Mouse (Mus musculus): ENCODE results near the gene Plekha6. TPM values are rescaled to one million over a fixed set of nuclear protein-coding genes. Genes with fewer than 3 reads are reported as not detected.

The Plekha6 gene
- polyA plus RNA-seq, 1 experiment from 2014 or later: 3.2 TPM

- TF ChIP-seq CTCF (IDR thresholded peaks at IDR 0.05) (peak; percentile 38; the same call in 1 of the 2 replicates), EP300 (IDR thresholded peaks at IDR 0.05) (no peak; the same call in none of the 2 replicates)
- H3K9ac ChIP-seq (replicated peaks; ENCODE audit: low read depth): peak within 1 kb of the TSS; percentile 97
- peak within 1 kb of the TSS; percentile 88 for H3K4me3 ChIP-seq (ENCODE audit: low read depth, low read length)
- no peaks in the 10 kb centered on the region for H3K27me3 ChIP-seq (replicated peaks; ENCODE audit: insufficient read depth, low read length)
- H3K9me3 ChIP-seq (ENCODE audit: low read length): no peaks in the 10 kb centered on the region
- 5% methylated on average over 70 of the region's 72 CpGs for WGBS
- H3K4me2 ChIP-seq (replicated peaks; ENCODE audit: low read depth, low read length): peak within 1 kb of the TSS; percentile 85
- DNase-seq (ENCODE audit: low spot score): peak; percentile 99
- peak; percentile 98 for ATAC-seq
- peaks cover 8% of the 10 kb centered on the region; the same call in 1 of the 2 replicates for H3K4me1 ChIP-seq (ENCODE audit: insufficient read depth, low read depth, low read length)
- no peaks in the 10 kb centered on the region for H3K36me3 ChIP-seq (ENCODE audit: insufficient read depth, low read length)
- peak within 1 kb of the TSS; percentile 99 for H3K27ac ChIP-seq (ENCODE audit: low read length)
Observed at GRCm38 (mm10) chr1:133130638-133131560, 33.1 kb upstream of the Plekha6 start, which contains the start of gene Ppp1r15b. Gene Ppp1r15b, plus strand, starts transcription at chr1:133131143.

- H3K36me3 ChIP-seq (ENCODE audit: insufficient read depth, low read length): no peaks in the 10 kb centered on the region; the same call in 1 of the 2 replicates
- DNase-seq (ENCODE audit: low spot score) (peak; percentile 67), ATAC-seq (peak; percentile 29)
- peak overlapping the region; percentile 85 for H3K4me2 ChIP-seq (replicated peaks; ENCODE audit: low read depth, low read length)
- 1% methylated on average over 29 of the region's 35 CpGs for WGBS
- TF ChIP-seq CTCF (IDR thresholded peaks at IDR 0.05) (no peak), EP300 (IDR thresholded peaks at IDR 0.05) (no peak)
- H3K27ac ChIP-seq (ENCODE audit: low read length): peak overlapping the region; percentile 99
- peak overlapping the region; percentile 88 for H3K4me3 ChIP-seq (ENCODE audit: low read depth, low read length)
- peaks cover 9% of the 10 kb centered on the region; the same call in 1 of the 2 replicates for H3K4me1 ChIP-seq (ENCODE audit: insufficient read depth, low read depth, low read length)
- H3K27me3 ChIP-seq (replicated peaks; ENCODE audit: insufficient read depth, low read length): no peaks in the 10 kb centered on the region
- no peaks in the 10 kb centered on the region for H3K9me3 ChIP-seq (ENCODE audit: low read length)
- peak overlapping the region; percentile 97 for H3K9ac ChIP-seq (replicated peaks; ENCODE audit: low read depth)
Observed at GRCm38 (mm10) chr1:133131561-133131905, 32.5 kb upstream of the Plekha6 start.

GRCm38 (mm10) chr1:133131936-133132335 lies 32.1 kb upstream of the Plekha6 start:
- ATAC-seq: no peak
- Histone ChIP-seq H3K4me3 (ENCODE audit: low read depth, low read length) (peak overlapping the region; percentile 88), H3K4me1 (ENCODE audit: insufficient read depth, low read depth, low read length) (peaks cover 9% of the 10 kb centered on the region; the same call in 1 of the 2 replicates), H3K9ac (replicated peaks; ENCODE audit: low read depth) (peak overlapping the region; percentile 97), H3K4me2 (replicated peaks; ENCODE audit: low read depth, low read length) (peak overlapping the region; percentile 85), H3K27ac (ENCODE audit: low read length) (peak overlapping the region; percentile 99), H3K9me3 (ENCODE audit: low read length) (no peaks in the 10 kb centered on the region), H3K36me3 (ENCODE audit: insufficient read depth, low read length) (peaks cover 1% of the 10 kb centered on the region; the same call in 1 of the 2 replicates), H3K27me3 (replicated peaks; ENCODE audit: insufficient read depth, low read length) (no peaks in the 10 kb centered on the region)
- TF ChIP-seq CTCF (IDR thresholded peaks at IDR 0.05) (no peak), EP300 (IDR thresholded peaks at IDR 0.05) (no peak)
- WGBS: under 1% methylated on average over 11 of the region's 11 CpGs
- DNase-seq (ENCODE audit: low spot score): peak; percentile 53

- Histone ChIP-seq H3K9ac (replicated peaks; ENCODE audit: low read depth) (peak overlapping the region; percentile 97), H3K4me2 (replicated peaks; ENCODE audit: low read depth, low read length) (peak overlapping the region; percentile 85), H3K27me3 (replicated peaks; ENCODE audit: insufficient read depth, low read length) (no peaks in the 10 kb centered on the region), H3K36me3 (ENCODE audit: insufficient read depth, low read length) (peaks cover 8% of the 10 kb centered on the region; the same call in 1 of the 2 replicates), H3K27ac (ENCODE audit: low read length) (peak overlapping the region; percentile 99), H3K4me3 (ENCODE audit: low read depth, low read length) (peak overlapping the region; percentile 88), H3K9me3 (ENCODE audit: low read length) (no peaks in the 10 kb centered on the region), H3K4me1 (ENCODE audit: insufficient read depth, low read depth, low read length) (peaks cover 9% of the 10 kb centered on the region; the same call in 1 of the 2 replicates)
- DNase-seq (ENCODE audit: low spot score) (peak; percentile 21), ATAC-seq (no peak)
- 3% methylated on average over 26 of the region's 26 CpGs for WGBS
- TF ChIP-seq CTCF (IDR thresholded peaks at IDR 0.05) (no peak), EP300 (IDR thresholded peaks at IDR 0.05) (no peak)
Observed at GRCm38 (mm10) chr1:133132388-133133326, 31.4 kb upstream of the Plekha6 start.

- no peak for ATAC-seq
- peak overlapping the region; percentile 85 for H3K4me2 ChIP-seq (replicated peaks; ENCODE audit: low read depth, low read length)
- WGBS: 3% methylated on average over 2 of the region's 2 CpGs
- H3K9me3 ChIP-seq (ENCODE audit: low read length): no peaks in the 10 kb centered on the region
- peak; percentile 73 for DNase-seq (ENCODE audit: low spot score)
- no peak for TF ChIP-seq CTCF (IDR thresholded peaks at IDR 0.05)
- TF ChIP-seq EP300 (IDR thresholded peaks at IDR 0.05): no peak
- peak overlapping the region; percentile 97 for H3K9ac ChIP-seq (replicated peaks; ENCODE audit: low read depth)
- no peaks in the 10 kb centered on the region for H3K27me3 ChIP-seq (replicated peaks; ENCODE audit: insufficient read depth, low read length)
- peak overlapping the region; percentile 88 for H3K4me3 ChIP-seq (ENCODE audit: low read depth, low read length)
- H3K27ac ChIP-seq (ENCODE audit: low read length): peak overlapping the region; percentile 99
- peaks cover 13% of the 10 kb centered on the region; the same call in 1 of the 2 replicates for H3K36me3 ChIP-seq (ENCODE audit: insufficient read depth, low read length)
- peaks cover 9% of the 10 kb centered on the region; the same call in 1 of the 2 replicates for H3K4me1 ChIP-seq (ENCODE audit: insufficient read depth, low read depth, low read length)
Observed at GRCm38 (mm10) chr1:133133425-133133824, 30.6 kb upstream of the Plekha6 start.

All from lung, postnatal 0 days (tissue).